Mouse (Mus musculus): ENCODE measurements around the gene Reep3. TPM values are rescaled to one million over a fixed set of nuclear protein-coding genes. Genes with fewer than 3 reads are reported as not detected.

Reep3 gene
- polyA plus RNA-seq, 1 experiment from 2014 or later = 7.5 TPM

GRCm38 (mm10) chr10:66960136-66960535, 136.6 kb downstream of the Reep3 start:
- 73% methylated on average over 8 of the region's 8 CpGs for WGBS (ENCODE audit: insufficient replicate concordance)
- Histone ChIP-seq H3K27me3 (no peaks in the 10 kb centered on the region), H3K4me1 (replicated peaks) (no peaks in the 10 kb centered on the region), H3K4me3 (replicated peaks) (no peak overlapping the region), H3K36me3 (no peaks in the 10 kb centered on the region), H3K9me3 (replicated peaks) (no peaks in the 10 kb centered on the region), H3K4me2 (no peak overlapping the region), H3K9ac (no peak overlapping the region), H3K27ac (no peak overlapping the region)
- no peak for ATAC-seq (ENCODE audit: low read depth)
- DNase-seq = no peak

Other genes starting within 250 kb of the Reep3 start
- gene Jmjd1c, start 820 bp downstream of the Reep3 start, polyA plus RNA-seq (2015; fragmentation: Nextera tagmentation; extraction: Ambion mirVana) = 10.4 and 12.7 TPM in 2 replicates
- gene Nrbf2, start 188.4 kb upstream of the Reep3 start, polyA plus RNA-seq (2015; fragmentation: Nextera tagmentation; extraction: Ambion mirVana) = 19.2 and 23.0 TPM in 2 replicates

Data from liver, embryonic 13.5 days (tissue).